Mouse (Mus musculus): ENCODE measurements around the gene Rps6.
"Not testable (repeated sequence)": the region's sequence is repeated elsewhere in the genome, so short reads cannot be mapped to it uniquely, and the experiment has no call there.

Gene Rps6

DNA sequence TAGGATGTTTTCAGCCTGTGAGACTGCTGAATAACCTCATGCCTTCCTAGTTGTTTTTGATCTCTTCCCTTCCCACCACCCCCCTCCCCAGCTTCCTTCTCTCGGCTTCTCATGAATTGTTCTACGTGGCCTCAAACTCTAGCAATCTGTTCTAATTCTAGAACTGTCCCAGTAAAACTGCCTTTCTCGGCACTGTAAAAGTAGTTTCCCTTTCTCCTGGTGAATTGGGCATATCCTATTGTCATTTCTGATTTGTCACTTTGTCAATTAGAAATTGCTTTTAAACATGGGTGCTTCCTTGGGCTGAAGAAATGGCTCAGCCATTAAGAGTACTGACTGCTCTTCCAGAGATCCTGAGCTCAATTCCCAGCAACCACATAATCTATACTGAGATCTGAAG, 5.2 kb downstream of the Rps6 start:
- no peak for DNase-seq (ENCODE audit: low spot score)

DNA sequence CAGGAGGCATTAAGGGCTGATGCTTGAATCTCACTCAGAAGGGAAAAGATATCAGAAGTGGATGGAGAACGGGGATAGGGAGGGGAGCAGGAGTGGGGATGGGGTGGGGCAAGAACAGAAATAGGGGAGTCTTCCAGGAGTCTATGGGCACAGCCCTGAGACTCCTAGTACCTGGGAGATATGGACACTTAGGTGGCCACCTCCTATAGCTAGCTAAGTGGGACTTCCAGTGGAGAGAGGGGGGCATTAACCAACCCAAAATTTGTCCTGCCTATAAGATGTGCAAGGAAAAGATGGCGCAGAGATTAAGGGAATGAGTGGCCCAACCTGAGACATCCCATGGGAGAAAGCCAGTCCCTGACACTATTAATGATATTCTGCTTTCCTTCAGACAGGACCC, 5.9 kb downstream of the Rps6 start:
- DNase-seq (ENCODE audit: low spot score): no peak

DNA sequence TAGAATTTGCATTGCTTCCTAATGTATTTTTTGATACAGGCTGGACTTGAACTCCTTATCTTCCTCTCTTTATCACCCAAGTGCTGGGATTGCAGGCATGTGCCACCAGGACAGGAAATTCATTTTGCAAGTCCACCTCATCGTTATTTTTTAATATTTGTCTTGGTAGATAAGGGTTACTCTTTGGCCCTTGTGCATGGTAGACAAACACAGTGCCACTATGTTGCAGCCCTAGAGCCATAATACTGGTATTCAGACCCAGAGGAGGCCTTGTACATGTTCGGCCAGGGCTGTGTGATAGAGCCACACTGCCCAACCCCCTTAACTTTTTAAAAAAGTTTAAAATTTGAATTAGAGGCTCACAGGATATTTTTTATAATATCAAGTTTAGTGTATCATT, 10.0 kb downstream of the Rps6 start:
- no peak for DNase-seq (ENCODE audit: low spot score)

DNA sequence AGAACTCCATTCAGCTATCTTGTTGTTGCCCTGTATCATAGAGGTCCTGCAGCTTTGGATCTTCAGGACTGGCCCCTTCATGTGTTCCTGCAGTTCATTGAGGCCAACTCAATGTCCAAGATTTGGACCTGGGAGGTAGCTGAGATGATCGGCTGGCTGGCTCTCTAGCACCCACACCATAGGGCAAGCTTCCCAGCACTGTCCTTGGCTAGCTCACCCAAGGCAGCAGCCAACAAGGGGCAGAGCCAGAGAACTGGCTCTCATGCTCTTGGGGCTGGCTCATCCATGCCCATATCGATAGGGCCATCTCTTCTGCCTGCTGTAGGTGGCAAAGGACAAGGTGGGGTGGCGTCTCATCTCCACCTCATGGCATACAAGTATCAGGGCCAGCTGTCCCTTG, 11.8 kb downstream of the Rps6 start:
- no peak for DNase-seq (ENCODE audit: low spot score)

DNA sequence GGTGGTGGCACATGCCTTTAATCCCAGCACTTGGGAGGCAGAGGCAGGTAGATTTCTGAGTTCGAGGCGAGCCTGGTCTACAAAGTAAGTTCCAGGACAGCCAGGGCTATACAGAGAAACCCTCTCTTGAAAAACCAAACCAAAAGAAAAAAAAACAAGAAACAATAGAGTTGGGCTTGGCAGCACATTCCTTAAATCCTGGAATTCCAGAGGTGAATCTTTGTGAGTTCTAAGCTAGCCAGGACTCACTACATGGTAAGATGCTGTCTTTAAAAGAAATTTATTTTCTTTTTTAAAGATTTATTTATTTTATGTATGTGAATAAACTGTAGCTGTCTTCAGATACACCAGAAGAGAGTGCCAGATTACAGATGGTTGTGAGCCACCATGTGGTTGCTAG, 16.1 kb downstream of the Rps6 start:
- DNase-seq (ENCODE audit: low spot score): not testable (repeated sequence)

DNA sequence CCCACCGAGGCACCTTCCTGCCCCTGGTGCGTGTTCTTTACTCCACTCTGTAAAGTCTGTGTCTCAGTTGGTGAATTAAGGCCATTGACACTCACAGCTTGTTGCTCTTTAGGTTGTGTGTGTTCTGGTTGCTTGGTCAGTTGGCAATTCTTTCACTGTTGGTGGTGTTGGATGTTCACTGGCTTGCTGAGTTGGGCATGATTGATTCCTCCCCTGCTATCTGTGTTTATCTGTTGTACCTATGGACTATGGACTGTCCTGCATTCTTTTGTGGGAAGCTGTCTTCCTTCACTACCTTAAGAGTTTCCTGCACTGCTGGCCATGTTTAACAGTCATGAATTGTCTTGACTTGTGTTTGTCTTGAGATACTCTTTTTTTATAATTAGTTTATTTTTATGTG, 25.3 kb downstream of the Rps6 start:
- DNase-seq (ENCODE audit: low spot score): no peak

DNA sequence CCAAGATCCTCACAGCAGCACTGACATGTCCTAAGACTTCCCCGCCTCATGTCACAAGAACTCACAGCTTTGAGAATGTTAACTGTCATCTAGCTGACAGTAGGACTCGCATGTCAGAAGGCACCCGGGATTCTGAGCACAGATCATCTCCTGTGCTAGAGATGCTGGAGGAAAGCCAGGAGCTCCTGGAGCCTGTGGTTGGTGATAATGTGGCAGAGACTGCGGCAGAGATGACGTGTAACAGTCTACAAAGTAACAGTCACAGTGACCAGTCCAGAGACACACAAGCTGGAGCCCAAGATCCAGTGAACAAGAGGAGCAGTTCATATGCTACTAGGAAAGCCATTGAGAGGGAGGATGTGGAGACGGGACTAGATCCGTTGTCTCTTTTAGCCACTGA, 32.1 kb downstream of the Rps6 start:
- DNase-seq (ENCODE audit: low spot score): no peak

DNA sequence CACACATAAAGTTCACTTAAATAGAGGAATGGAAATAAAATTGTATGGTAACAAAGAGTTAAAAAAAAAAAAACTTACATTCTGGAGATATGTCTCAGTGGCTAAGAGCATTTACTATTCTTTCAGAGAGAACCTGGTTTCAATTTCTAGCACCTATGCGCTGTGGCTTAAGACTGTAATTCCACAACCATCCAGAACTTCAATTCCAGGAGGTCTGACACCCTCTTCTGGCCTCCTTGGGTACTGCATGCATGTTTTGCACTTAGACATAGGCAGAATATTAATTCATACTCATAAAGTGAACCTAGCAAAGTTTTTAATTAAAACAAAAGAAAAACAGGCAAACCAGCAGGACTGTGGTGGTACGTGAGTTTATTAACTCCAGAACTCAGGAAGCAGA, 34.0 kb downstream of the Rps6 start:
- peak; percentile 56 for DNase-seq (ENCODE audit: low spot score)

DNA sequence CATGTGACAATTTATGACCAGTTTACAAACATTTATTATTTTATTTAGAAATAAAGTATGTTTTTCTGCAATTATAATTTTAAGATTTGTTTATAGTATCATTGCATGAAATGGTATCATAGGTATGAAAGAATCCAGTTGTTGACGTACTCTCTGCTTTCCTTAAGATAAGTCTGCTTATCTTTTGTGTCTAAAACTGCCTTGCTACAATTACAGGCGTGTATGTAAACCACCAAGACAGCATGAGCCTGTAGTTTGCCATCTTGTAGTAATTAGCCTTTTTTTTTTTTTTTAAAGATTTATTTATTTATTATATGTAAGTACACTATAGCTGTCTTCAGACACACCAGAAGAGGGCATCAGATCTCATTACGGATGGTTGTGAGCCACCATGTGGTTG, 42.4 kb downstream of the Rps6 start:
- no peak for DNase-seq (ENCODE audit: low spot score)

DNA sequence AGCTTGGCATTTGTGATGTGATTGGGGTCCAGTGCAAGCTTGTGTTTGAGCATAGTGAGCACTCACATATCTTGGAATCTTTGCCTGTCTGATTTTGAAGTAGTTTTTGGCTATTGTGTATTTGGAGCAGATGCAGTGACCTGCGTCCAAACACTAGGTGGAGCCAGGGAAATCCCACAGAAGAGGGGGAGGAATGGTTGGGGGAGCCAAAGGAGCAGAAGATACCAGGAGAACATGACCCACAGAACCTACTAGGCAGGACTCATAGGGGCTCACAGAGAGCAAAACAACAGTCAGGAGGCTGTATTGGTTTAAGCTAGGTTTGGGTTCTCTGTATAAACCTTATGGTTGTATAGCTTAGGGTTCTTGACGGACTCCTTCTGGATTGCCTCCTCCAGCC, 46.6 kb downstream of the Rps6 start:
- peak; percentile 11 for DNase-seq (ENCODE audit: low spot score)
